Mouse (Mus musculus) embryonic facial prominence, embryonic 13.5 days (tissue): ENCODE data around the gene Flt1. TPM values are rescaled to one million over a fixed set of nuclear protein-coding genes. Genes with fewer than 3 reads are reported as not detected.

Source experiments
- ATAC-seq: fragments of 200-750 bp; cut with Nextera tagmentation; 2 replicates; pipeline ENCODE4 v1.8.0; 2017; ENCODE audit warnings: low read depth; ENCODE audit not compliant: insufficient number of reproducible peaks, insufficient read depth, low FRiP score, low TSS enrichment
- H3K27ac ChIP-seq: fragments of 300-500 bp; sonication (generic); 2 replicates; pipeline ENCODE4 v1.5.1; 2015; ENCODE audit warnings: moderate library complexity, mild to moderate bottlenecking, inconsistent platforms
- H3K27me3 ChIP-seq: fragments of 300-500 bp; sonication (generic); 2 replicates; pipeline ENCODE4 v1.6.1; 2015; ENCODE audit warnings: mild to moderate bottlenecking, inconsistent platforms
- H3K36me3 ChIP-seq: fragments of 300-500 bp; sonication (generic); 2 replicates; pipeline ENCODE4 v1.6.1; 2015; ENCODE audit warnings: mild to moderate bottlenecking, inconsistent platforms
- H3K4me1 ChIP-seq: fragments of 300-500 bp; sonication (generic); 2 replicates; pipeline ENCODE4 v1.6.1; 2015; ENCODE audit warnings: inconsistent platforms
- H3K4me2 ChIP-seq: fragments of 300-500 bp; sonication (generic); 2 replicates; pipeline ENCODE4 v1.6.1; 2015; ENCODE audit warnings: moderate library complexity, mild to moderate bottlenecking, inconsistent platforms
- H3K4me3 ChIP-seq: fragments of 300-500 bp; sonication (generic); 2 replicates; pipeline ENCODE4 v1.5.1; 2015; ENCODE audit warnings: mild to moderate bottlenecking, inconsistent platforms
- H3K9ac ChIP-seq: fragments of 300-500 bp; sonication (generic); 2 replicates; pipeline ENCODE4 v1.6.1; 2015; ENCODE audit warnings: mild to moderate bottlenecking, inconsistent platforms
- H3K9me3 ChIP-seq: fragments of 300-500 bp; sonication (generic); 2 replicates; pipeline ENCODE4 v1.6.1; 2016; ENCODE audit warnings: inconsistent platforms
- WGBS: fragments of 180-500 bp; shearing (Covaris S2); methylation state at CpG from one replicate; pipeline ENCODE4 v1.1.7; 2015; ENCODE audit warnings: mixed read lengths; 5-methylcytosine and 5-hydroxymethylcytosine counted together
- polyA plus RNA-seq: library from polyadenylated mRNA; unstranded; fragments of >200 nt; fragmentation: Nextera tagmentation; extraction: Ambion mirVana; gene quantifications from 2 replicates; pipeline ENCODE4 v1.2.1, GENCODE M21; 2015

The Flt1 gene
- polyA plus RNA-seq, 1 experiment from 2014 or later: 10.0 TPM

DNA sequence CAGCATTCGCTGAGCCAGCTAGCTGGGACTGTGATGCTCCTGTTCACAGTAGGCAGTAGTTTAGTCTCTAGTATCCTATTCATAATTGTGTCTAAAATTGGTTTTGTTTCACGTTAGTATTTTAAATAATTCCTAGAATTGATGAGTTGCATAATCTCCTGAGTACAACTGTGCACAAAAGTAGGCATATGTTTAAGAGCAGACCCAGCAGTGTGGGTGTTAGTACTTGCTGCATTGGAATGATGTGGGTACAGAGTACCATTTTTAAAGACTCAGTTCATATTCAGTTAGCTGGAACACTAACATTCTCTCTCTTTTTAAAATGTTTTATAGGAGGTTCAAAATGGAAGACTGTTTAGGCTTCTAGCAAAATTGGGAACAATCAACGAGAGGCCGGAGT is 186.4 kb downstream of the Flt1 start:
- 92% methylated on average over 4 of the region's 4 CpGs for WGBS
- Histone ChIP-seq H3K27ac (no peak overlapping the region), H3K4me2 (no peak overlapping the region), H3K36me3 (peaks cover 61% of the 10 kb centered on the region), H3K4me3 (no peak overlapping the region), H3K4me1 (no peaks in the 10 kb centered on the region), H3K9ac (no peak overlapping the region), H3K27me3 (no peaks in the 10 kb centered on the region), H3K9me3 (no peaks in the 10 kb centered on the region)
- no peak for ATAC-seq

GRCm38 (mm10) chr5:147532031-147532430 is 193.8 kb downstream of the Flt1 start:
- ATAC-seq: no peak
- Histone ChIP-seq H3K4me1 (no peaks in the 10 kb centered on the region), H3K36me3 (peaks cover 49% of the 10 kb centered on the region), H3K9ac (no peak overlapping the region), H3K4me3 (no peak overlapping the region), H3K27me3 (no peaks in the 10 kb centered on the region), H3K4me2 (no peak overlapping the region), H3K27ac (no peak overlapping the region), H3K9me3 (no peaks in the 10 kb centered on the region)
- WGBS: 90% methylated on average over 6 of the region's 6 CpGs

DNA sequence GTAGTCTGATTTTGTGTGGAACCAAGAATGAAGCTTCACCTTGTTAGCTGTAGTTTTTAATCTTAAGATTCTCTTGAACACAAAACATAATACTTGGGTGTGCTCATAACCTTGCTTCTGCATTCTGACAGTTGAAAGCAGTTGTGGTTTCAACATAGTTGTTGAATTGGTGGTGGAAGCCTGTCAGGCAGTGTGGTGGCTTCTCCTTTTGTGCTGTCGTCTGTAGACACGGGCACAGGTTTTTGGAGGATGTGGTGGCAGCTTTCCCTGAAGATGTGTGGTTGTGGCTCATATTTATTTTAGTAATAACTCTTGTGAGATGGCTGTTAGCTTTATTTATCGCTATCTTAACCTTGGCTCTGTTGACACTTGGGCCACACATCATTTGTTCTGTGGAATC is 198.0 kb downstream of the Flt1 start:
- peaks cover 52% of the 10 kb centered on the region for H3K36me3 ChIP-seq
- ATAC-seq: no peak

GRCm38 (mm10) chr5:147527006-147527405 is 198.8 kb downstream of the Flt1 start:
- H3K4me1 ChIP-seq: no peaks in the 10 kb centered on the region
- H3K27ac ChIP-seq: no peak overlapping the region
- WGBS: 87% methylated on average over 6 of the region's 6 CpGs
- H3K36me3 ChIP-seq: peaks cover 57% of the 10 kb centered on the region
- no peak overlapping the region for H3K9ac ChIP-seq
- no peak overlapping the region for H3K4me2 ChIP-seq
- no peak for ATAC-seq
- H3K9me3 ChIP-seq: no peaks in the 10 kb centered on the region
- no peaks in the 10 kb centered on the region for H3K27me3 ChIP-seq
- no peak overlapping the region for H3K4me3 ChIP-seq

More for the DNA sequence above, 198.0 kb downstream of the Flt1 start:
- Histone ChIP-seq H3K4me1 (no peaks in the 10 kb centered on the region), H3K9ac (no peak overlapping the region), H3K4me2 (no peak overlapping the region), H3K4me3 (no peak overlapping the region), H3K27me3 (no peaks in the 10 kb centered on the region), H3K27ac (no peak overlapping the region), H3K9me3 (no peaks in the 10 kb centered on the region)
- WGBS: 88% methylated on average over 3 of the region's 3 CpGs

Other genes with a start within 250 kb of the Flt1 start
- gene Pomp, start 134.4 kb upstream of the Flt1 start, polyA plus RNA-seq: 438 and 500 TPM in 2 replicates
- 2.0 and 3.2 TPM in 2 replicates for gene Slc46a3, start 168.8 kb upstream of the Flt1 start, polyA plus RNA-seq
- gene Mtus2, start 231.3 kb upstream of the Flt1 start, polyA plus RNA-seq: 8.1 and 8.7 TPM in 2 replicates